Mouse (Mus musculus): ENCODE measurements around the gene Rab4a.

DNA sequence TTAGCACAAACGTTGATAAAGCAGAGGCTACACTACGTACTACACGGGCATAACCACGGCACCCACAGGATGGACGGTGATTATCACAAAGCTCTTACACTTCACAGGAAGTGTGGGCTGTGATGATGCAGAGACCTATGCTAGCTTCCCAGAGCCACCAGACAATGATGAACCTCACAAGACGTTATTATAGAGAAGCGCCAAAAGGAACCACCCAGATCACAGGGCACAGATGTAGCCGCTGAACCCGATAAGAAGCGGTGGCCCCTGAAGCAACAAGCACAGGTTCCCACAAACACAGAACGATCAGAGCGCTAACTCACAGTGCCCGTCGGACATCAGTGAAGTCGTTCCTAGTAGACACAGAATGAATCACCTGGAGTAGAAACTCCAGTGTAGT is 7.9 kb upstream of the Rab4a start:
- TF ChIP-seq CTCF (IDR thresholded peaks at IDR 0.05; ENCODE audit: borderline replicate concordance, control insufficient read depth, extremely low read depth, insufficient read depth, low read length, poor library complexity) (no peak), POLR2A (IDR thresholded peaks at IDR 0.05; ENCODE audit: control insufficient read depth, extremely low read depth, insufficient read depth, low read length, poor library complexity) (no peak)
